Mouse (Mus musculus) forebrain, embryonic 10.5 days (tissue): ENCODE data around the gene Ccr1l1. TPM values are rescaled to one million over a fixed set of nuclear protein-coding genes. Genes with fewer than 3 reads are reported as not detected.

ENCODE experiments used
- DNase-seq: peaks from one replicate; pipeline ENCODE4 v3.0.0-alpha.2; 2017; ENCODE audit warnings: low spot score; ENCODE audit errors: extremely low spot score
- H3K27ac ChIP-seq: fragments of 300-500 bp; sonication (generic); 2 replicates; pipeline ENCODE4 v1.5.1; 2016; ENCODE audit warnings: mild to moderate bottlenecking
- H3K27me3 ChIP-seq: fragments of 300-500 bp; sonication (generic); 2 replicates; pipeline ENCODE4 v1.6.1; 2016; ENCODE audit warnings: mild to moderate bottlenecking; ENCODE audit not compliant: poor library complexity, severe bottlenecking
- H3K36me3 ChIP-seq: fragments of 300-500 bp; sonication (generic); replicated peaks from 2 replicates; pipeline ENCODE4 v1.6.1; 2016; ENCODE audit warnings: mild to moderate bottlenecking, moderate library complexity
- H3K4me1 ChIP-seq: fragments of 300-500 bp; sonication (generic); 2 replicates; pipeline ENCODE4 v1.6.1; 2016
- H3K4me3 ChIP-seq: fragments of 300-500 bp; sonication (generic); 2 replicates; pipeline ENCODE4 v1.5.1; 2016; ENCODE audit warnings: mild to moderate bottlenecking, moderate library complexity
- H3K9me3 ChIP-seq: fragments of 300-500 bp; sonication (generic); 2 replicates; pipeline ENCODE4 v1.6.1; 2016; ENCODE audit warnings: mild to moderate bottlenecking, moderate library complexity
- WGBS: fragments of 180-500 bp; shearing (Covaris S2); methylation state at CpG from one replicate; pipeline ENCODE4 v1.1.7; 2016; 5-methylcytosine and 5-hydroxymethylcytosine counted together
- polyA plus RNA-seq: library from polyadenylated mRNA; unstranded; fragments of >200 nt; fragmentation: Nextera tagmentation; extraction: Ambion mirVana; gene quantifications from 2 replicates; pipeline ENCODE4 v1.2.1, GENCODE M21; 2016

The Ccr1l1 gene
- polyA plus RNA-seq, 1 experiment from 2014 or later = not detected

DNA sequence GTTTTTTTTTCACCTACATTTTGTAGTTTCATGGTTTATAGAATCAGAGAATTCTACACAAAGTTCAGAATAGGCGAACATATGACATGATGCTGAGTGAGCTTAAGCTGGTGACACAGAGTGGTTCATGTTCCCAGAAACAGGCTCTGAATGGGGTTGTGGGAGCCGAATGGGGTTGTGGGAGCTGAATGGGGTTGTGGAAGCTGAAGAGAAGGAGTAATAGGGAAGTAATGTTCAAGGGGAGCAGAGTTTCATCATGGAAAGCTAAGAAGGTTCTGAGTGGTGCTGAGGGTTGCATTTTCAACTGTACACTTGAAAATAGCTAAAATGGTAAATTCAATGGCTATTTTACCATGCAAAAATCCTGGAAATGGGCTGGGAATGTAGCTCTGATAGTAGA, 28.8 kb downstream of the Ccr1l1 start:
- H3K9me3 ChIP-seq = no peaks in the 10 kb centered on the region
- H3K27me3 ChIP-seq = no peaks in the 10 kb centered on the region
- H3K4me3 ChIP-seq = no peak overlapping the region
- no peak for DNase-seq
- no peaks in the 10 kb centered on the region for H3K4me1 ChIP-seq
- no peaks in the 10 kb centered on the region for H3K36me3 ChIP-seq
- H3K27ac ChIP-seq = no peak overlapping the region
- WGBS = 83% methylated on average over 2 of the region's 2 CpGs

DNA sequence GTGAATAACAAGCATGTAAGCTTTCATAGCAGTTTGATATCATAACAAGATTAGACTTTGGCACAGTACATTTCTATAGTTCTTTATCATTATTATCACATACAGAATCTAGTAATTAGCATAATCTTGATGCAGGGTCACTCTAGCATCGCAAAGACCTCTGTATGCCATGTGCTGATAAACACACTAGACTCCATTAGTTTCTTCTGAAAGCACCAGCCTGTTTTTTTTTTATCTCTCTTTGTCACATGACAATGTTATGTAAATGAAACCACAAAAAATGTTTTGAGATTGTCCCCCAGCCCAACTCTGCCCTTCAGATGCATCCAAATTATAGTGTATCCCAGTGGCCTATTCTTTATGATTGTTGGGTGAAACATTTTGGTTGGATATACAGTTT, 30.4 kb downstream of the Ccr1l1 start:
- H3K36me3 ChIP-seq = no peaks in the 10 kb centered on the region
- no peak overlapping the region for H3K27ac ChIP-seq
- H3K9me3 ChIP-seq = no peaks in the 10 kb centered on the region
- no peak for DNase-seq
- H3K27me3 ChIP-seq = no peaks in the 10 kb centered on the region
- H3K4me1 ChIP-seq = no peaks in the 10 kb centered on the region
- WGBS = 89% methylated on average over 1 of the region's 1 CpGs
- H3K4me3 ChIP-seq = no peak overlapping the region

DNA sequence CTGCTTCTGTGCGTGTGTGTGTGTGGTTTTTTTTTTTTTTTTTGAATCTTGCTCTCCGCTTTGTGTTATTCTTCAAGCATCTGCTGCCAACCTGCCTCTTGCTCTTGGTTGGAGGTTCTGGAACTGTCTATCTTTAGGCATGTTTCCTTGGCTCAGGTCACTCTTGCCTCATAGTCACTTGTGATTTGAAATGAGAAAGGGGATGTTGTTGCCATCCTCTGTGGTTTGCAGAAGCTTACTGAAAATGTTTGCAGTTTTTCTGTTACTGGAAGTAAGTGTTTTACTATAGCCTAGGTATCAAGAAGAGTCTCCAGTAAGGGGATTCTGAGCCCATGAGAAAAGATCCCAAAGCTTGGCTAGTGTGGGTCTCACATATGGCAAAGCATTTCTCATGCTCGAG, 36.2 kb downstream of the Ccr1l1 start:
- no peak overlapping the region for H3K4me3 ChIP-seq
- H3K27me3 ChIP-seq = no peaks in the 10 kb centered on the region
- WGBS = 87% methylated on average over 3 of the region's 3 CpGs
- no peak for DNase-seq
- H3K36me3 ChIP-seq = no peaks in the 10 kb centered on the region
- no peaks in the 10 kb centered on the region for H3K9me3 ChIP-seq
- H3K4me1 ChIP-seq = no peaks in the 10 kb centered on the region
- H3K27ac ChIP-seq = no peak overlapping the region

DNA sequence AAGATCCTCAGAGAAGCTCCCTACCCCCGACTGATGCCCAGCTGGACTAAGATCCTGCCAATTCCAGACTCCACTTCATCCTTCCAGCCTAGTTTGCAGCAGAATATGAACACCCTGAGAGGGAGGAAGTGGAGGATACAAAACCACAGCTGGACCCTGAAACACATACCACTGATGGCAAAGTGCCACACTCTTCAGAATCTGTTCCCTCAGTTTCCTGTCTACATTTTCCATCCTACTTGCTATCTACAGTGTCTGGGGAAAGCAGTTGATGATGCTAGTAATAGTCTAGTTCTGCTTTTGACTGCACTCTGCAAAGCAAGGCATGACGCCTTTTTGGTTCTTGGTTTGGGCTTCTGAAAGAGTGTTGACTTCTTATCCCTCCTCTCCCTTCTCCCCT, 36.9 kb downstream of the Ccr1l1 start:
- Histone ChIP-seq H3K36me3 (no peaks in the 10 kb centered on the region), H3K27me3 (no peaks in the 10 kb centered on the region), H3K4me1 (no peaks in the 10 kb centered on the region), H3K9me3 (no peaks in the 10 kb centered on the region), H3K4me3 (no peak overlapping the region), H3K27ac (no peak overlapping the region)
- no peak for DNase-seq
- WGBS = 87% methylated on average over 2 of the region's 2 CpGs

DNA sequence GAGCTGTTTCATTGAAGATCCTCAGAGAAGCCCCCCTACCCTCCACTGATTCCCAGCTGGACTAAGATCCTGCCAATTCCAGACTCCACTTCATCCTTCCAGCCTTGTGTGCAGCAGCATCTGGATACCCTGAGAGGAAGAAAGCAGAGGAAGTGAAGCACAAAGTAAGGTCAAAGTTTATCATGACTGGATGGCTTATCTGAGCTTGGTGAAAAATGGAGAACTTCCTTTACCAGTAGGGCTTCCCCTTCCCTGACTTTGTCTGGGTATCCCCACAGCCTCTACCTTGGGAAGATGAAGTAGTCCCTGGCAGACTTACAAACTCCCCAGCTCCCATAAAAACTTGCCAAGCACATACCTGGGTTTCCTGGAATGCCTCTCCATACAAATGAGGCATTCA, 37.6 kb downstream of the Ccr1l1 start:
- Histone ChIP-seq H3K4me1 (no peaks in the 10 kb centered on the region), H3K36me3 (no peaks in the 10 kb centered on the region), H3K4me3 (no peak overlapping the region), H3K9me3 (no peaks in the 10 kb centered on the region), H3K27me3 (no peaks in the 10 kb centered on the region), H3K27ac (no peak overlapping the region)
- no peak for DNase-seq

DNA sequence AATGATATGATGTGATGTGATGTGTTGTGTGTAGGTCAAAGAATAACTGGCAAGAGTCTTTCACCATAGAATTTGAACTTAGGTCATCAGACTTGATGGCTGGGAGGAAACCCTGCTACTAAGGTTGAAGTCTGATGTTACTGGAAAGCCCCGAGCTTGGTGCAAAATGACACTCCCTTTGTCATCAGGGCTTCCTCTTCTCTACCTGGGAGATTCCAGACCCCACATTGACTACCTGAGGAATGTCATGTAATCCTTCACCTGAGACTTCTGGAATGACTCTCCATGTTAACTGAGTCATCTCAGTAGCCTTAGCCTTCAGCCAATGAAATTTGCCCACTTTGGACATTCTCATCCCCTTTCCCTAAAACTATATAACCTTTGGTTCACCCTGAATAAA, 38.0 kb downstream of the Ccr1l1 start:
- Histone ChIP-seq H3K9me3 (no peaks in the 10 kb centered on the region), H3K27ac (no peak overlapping the region), H3K4me1 (no peaks in the 10 kb centered on the region), H3K36me3 (no peaks in the 10 kb centered on the region), H3K4me3 (no peak overlapping the region), H3K27me3 (no peaks in the 10 kb centered on the region)
- DNase-seq = no peak
- WGBS = 84% methylated on average over 1 of the region's 1 CpGs

DNA sequence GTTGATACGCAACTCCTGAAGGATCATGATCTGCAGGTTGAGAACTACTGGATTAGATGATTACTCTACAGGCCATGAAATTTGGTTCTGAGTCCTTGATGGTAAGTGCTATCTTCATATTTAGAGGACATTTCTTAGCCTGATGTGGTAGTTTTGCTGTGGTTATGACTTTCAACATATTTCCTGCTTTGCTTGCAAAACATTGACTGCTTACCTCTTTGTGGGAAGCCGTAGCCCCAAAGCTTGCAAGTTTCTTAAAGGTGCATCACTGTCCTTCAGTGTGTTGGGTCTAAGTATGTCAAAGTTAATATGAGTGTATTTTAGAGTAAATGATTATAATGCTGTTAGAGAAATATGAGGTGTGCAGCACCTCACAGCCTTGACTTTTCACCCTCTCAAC, 40.2 kb downstream of the Ccr1l1 start:
- H3K4me1 ChIP-seq = no peaks in the 10 kb centered on the region
- no peaks in the 10 kb centered on the region for H3K36me3 ChIP-seq
- no peak overlapping the region for H3K27ac ChIP-seq
- no peak overlapping the region for H3K4me3 ChIP-seq
- H3K27me3 ChIP-seq = no peaks in the 10 kb centered on the region
- no peak for DNase-seq
- no peaks in the 10 kb centered on the region for H3K9me3 ChIP-seq
- WGBS = 94% methylated on average over 2 of the region's 2 CpGs

DNA sequence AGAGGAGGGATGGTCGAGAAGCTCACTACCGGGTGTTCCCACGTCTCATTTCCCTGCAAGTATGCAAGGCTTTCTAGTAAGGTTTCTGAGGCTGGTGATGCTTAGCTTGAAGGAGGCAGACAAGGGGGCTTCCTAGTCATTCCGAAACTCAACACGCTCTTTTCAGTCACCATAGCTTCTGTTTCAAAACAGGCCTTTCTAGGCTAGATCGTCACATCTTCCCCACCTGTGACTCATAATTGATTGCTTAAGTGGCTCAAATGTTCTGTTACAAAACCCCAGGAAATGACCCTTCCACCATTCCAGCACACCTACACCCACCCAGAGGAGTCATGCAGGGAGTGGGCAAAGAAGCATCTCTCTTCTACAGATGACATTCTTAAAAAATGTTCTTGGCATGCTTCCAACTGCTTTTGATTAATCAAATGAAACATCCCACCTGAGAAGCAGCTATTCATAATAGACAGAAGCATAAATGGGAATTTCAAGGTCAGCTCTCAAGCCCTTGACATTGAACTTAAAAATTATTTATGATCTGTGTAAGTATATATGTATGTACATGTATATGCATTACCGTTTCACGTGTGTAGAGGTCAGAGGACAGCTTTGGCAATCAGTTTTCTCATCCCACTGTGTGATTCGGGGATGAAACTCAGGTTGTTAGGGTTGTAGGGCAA, 41.5 kb downstream of the Ccr1l1 start:
- no peaks in the 10 kb centered on the region for H3K27me3 ChIP-seq
- H3K9me3 ChIP-seq = no peaks in the 10 kb centered on the region
- 91% methylated on average over 9 of the region's 9 CpGs for WGBS
- H3K4me3 ChIP-seq = no peak overlapping the region
- no peaks in the 10 kb centered on the region for H3K4me1 ChIP-seq
- no peak for DNase-seq
- no peak overlapping the region for H3K27ac ChIP-seq
- no peaks in the 10 kb centered on the region for H3K36me3 ChIP-seq

DNA sequence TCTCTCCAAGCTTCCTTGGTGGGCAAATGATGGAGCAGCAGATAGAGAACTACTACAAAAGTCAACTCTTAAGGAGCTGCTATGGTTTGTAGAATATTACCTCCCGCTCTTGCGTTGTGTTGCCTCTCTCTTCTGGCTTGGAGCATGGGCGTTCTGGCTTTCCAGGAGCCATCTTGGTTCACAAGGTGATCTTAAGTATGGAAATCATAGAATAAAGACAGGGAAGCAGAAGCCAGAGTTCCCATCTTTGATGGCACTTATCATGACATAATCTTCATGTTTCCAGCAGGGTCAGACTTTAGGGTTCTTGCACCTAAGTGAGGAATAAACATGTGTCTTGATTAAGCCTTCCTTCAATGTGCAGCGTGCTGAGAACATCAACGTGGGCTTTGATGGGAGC, 42.4 kb downstream of the Ccr1l1 start:
- whole genome bisulfite sequencing = 87% methylated on average over 5 of the region's 5 CpGs
- no peak for DNase-seq

DNA sequence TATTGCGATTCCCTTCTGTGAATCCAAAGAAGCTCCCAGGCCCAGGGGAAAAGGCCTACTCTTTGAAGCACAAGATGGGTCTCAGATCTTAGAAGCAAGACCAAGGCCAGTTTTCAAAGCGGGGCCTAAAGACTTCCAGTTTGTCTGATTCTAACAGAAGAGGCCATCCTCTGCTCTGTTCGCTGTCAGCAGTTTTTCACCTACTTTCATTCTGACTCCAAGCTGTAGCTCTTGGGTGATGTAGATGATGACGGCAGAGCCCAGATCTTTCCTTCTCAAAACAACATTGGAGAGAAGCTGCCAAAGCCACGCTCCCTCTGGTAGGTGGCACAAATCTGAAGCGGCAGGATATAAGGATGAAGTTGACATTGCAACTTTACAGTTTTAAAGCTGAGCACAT, 42.9 kb downstream of the Ccr1l1 start:
- H3K4me3 ChIP-seq = no peak overlapping the region
- WGBS = 93% methylated on average over 6 of the region's 6 CpGs
- DNase-seq = no peak
- no peaks in the 10 kb centered on the region for H3K27me3 ChIP-seq
- no peak overlapping the region for H3K27ac ChIP-seq
- H3K36me3 ChIP-seq = no peaks in the 10 kb centered on the region
- H3K4me1 ChIP-seq = no peaks in the 10 kb centered on the region
- H3K9me3 ChIP-seq = no peaks in the 10 kb centered on the region

More for the DNA sequence above, 42.4 kb downstream of the Ccr1l1 start:
- Histone ChIP-seq H3K27ac (no peak overlapping the region), H3K4me3 (no peak overlapping the region), H3K4me1 (no peaks in the 10 kb centered on the region), H3K36me3 (no peaks in the 10 kb centered on the region), H3K9me3 (no peaks in the 10 kb centered on the region), H3K27me3 (no peaks in the 10 kb centered on the region)

DNA sequence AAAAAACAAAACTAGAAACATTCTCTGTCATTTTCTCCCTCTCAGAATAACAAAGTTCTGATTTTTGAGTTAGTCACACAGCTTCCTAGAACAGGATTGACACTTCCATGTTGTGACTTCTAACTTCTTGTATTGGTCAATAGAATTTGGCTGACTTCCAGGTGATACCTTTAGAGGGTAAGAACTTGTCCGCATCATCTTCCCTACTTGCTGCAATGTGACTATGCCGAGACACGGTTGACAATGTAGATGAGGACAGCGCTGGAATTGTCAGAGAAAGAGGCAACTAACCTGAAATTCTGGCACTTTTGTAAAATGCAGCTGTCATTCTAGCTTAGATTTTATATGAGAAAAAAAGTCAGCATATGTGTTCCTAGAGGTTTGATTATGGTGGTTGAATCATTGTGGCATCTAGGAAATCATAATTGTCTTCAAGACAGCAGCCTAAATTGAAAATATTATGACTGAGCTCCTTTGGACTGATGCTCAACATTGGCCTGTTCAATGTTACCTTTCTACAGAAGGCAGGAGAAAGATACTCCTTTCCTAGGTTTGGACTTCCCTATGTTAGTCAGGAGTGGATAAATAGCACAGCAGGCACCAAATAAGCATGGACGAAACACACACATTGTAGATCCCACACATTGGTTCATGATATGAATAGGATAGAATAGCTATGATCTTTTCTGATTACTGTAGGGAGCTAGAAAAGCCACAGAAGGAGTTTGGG, 44.3 kb downstream of the Ccr1l1 start:
- DNase-seq = no peak
- Histone ChIP-seq H3K27ac (no peak overlapping the region), H3K27me3 (no peaks in the 10 kb centered on the region), H3K9me3 (no peaks in the 10 kb centered on the region), H3K4me1 (peaks cover 4% of the 10 kb centered on the region), H3K4me3 (no peak overlapping the region), H3K36me3 (no peaks in the 10 kb centered on the region)
- WGBS = 95% methylated on average over 5 of the region's 5 CpGs

DNA sequence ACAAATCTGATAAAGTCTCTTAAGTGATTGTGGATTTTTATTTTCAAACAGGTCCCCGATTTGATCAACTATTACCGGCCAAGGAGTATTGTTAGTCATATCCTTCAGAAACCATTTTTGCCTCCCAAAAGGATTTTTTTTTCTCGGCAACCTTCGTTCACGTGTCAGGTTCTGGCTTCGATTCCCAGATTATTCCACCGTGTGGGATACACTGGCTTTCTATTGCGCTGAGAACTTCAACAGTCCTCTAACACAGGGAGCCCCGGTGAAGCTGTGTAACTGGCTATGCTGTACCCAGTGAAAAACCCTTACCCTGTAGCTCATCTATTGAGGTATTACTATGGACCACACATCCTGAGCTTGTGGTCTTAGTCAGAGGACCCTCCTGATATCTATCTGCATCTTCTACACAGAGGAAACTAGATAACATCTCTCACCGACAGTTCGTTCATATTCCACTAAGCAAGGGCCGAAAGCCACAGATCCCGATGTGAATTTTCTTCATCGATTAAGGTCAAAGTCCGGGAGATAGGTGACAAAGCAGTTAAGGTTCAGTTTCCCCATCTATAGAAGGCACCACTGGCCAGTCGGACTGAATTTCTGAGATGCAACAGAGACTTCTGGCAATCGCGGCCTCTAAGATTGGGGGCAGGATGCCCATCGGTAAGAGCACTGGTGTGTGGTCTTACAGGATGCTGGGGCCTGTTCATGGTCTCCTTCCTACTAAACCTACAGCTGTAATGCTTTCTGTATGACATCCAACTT, 45.1 kb downstream of the Ccr1l1 start:
- H3K4me3 ChIP-seq = no peak overlapping the region
- H3K36me3 ChIP-seq = no peaks in the 10 kb centered on the region
- peaks cover 12% of the 10 kb centered on the region for H3K4me1 ChIP-seq
- no peaks in the 10 kb centered on the region for H3K9me3 ChIP-seq
- no peak overlapping the region for H3K27ac ChIP-seq
- WGBS = 96% methylated on average over 19 of the region's 19 CpGs
- H3K27me3 ChIP-seq = no peaks in the 10 kb centered on the region
- DNase-seq = no peak
